Mouse (Mus musculus) erythroid progenitor cell, adult 5-6 weeks (primary cell): Measurements from ENCODE around the gene Dmc1. TPM values are rescaled to one million over a fixed set of nuclear protein-coding genes. Genes with fewer than 3 reads are reported as not detected.

Experiments used
- ATAC-seq: replicated peaks from 2 replicates; pipeline ENCODE4 v1.8.0; 2016; ENCODE audit warnings: moderate number of reproducible peaks, mild to moderate bottlenecking, moderate TSS enrichment, inconsistent platforms; ENCODE audit not compliant: poor library complexity, low FRiP score, severe bottlenecking
- total RNA-seq, 2 experiments: library from RNA; stranded (forward) in 1 of 2; stranded (reverse) in 1 of 2; fragments of 150-400 nt in 1 of 2; fragments of 186-747, 209-891 nt in 1 of 2; gene quantifications; 2 replicates each; pipeline versions ENCODE4 v1.2.3 to v1.2.4; 2015 to 2017; ENCODE audit warnings: low replicate concordance in 2 of 2

The Dmc1 gene
- total RNA-seq, 2 experiments from 2014 or later = not detected

DNA sequence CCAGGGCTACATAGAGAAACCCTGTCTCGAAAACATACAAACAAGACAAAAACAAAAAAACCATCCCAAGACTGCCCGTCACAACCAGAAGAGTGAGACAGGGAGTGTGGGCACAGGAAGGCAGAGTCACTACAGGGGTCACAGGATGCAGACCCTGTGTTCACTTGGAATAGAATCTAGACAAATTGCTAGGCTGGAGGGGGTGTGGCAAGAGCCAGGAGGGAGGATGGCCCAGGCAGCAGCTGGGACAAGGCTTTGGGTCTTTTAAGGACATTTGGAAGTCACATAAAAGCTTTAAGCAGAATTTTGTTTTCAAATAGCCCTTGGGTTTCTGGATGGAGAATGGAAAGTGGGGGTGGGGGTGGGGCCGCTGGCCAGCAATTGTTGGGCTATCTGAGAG is 86.3 kb downstream of the Dmc1 start:
- ATAC-seq = no peak

DNA sequence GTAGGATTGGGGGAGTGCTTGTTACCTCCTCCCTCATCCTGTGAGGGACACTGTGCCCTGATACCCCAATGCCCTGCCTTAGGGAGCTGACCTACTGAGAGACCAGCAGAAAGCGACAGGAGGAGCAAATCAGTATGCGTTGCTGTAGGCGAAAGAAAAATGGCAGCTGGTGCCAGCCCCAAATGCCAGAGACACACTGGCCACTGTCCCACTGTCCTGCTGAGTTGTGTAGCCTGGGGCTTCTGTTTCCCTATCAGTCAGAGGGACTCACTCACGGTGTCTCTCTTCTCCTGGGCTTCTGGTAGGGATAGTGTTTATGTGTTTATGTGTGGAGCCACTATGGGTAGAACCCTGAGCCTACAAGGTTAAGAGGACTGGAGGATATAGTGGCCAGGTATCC is 87.2 kb downstream of the Dmc1 start:
- no peak for ATAC-seq

DNA sequence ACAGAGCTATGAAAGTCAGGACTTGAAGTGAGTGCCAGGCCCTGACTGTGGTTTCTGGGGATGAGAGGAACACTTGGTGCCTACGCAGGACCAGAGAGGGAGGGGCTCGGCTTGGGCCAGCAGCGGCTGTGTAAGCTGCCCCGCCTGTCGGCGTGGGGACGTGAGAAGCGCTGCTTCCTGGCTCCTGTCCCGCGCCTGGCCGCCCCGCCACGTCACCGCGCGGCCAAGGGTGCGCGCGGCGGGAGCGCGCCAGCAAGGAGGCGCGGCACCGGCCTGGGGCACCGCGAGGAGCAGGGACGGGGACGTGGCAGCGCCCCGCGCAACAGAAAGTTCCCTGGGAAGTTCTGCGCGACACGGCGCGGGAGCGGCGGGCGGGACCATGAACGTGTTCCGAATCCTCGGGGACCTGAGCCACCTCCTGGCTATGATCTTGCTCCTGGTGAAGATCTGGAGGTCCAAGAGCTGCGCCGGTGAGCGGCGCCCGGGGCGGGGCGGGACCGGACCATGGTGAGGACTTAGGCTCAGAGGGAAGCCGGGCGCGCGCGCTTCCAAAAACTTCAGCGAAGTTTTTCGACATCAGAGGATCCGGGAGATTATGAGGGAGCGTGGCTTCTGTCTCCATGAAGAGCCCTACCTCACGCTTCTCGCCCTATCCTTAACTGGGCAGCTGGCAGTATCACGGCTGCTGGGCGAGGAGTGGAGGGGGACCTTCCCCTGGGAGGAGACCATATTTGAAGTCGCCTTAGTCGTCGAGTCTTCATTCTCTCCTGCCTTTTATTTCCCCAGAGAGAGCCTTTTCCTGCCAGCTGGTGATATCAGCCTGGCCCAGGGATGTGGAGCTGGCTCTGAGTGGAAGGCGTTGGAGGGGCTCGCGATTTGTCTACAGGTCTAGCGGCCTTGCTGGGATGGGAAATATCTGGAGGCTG is 88.5 kb downstream of the Dmc1 start, which contains the start of gene Kdelr3:
Kdelr3 (plus strand) TSS at position 241 of the 926 bp plus-strand sequence.
- ATAC-seq = no peak

DNA sequence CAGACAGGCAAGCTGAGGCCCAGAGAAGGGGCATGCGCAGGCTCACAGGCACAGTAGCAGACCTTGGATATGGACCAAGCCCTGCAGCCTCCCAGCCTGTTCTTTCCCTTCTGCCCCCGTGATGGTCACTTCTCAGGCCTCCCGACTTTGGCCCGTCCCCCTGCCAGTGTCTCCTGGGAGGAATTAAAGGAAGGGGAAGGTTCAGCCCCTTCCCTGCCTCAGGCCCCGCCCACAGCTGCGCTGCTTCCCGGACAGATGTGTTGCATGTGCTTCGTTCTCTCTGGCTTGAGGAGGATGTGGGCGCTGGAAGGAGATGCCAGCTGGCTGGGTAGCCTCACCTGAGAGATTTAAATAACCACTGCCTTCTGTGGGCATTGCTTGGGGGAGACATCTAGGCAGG is 91.0 kb downstream of the Dmc1 start:
- ATAC-seq = no peak

DNA sequence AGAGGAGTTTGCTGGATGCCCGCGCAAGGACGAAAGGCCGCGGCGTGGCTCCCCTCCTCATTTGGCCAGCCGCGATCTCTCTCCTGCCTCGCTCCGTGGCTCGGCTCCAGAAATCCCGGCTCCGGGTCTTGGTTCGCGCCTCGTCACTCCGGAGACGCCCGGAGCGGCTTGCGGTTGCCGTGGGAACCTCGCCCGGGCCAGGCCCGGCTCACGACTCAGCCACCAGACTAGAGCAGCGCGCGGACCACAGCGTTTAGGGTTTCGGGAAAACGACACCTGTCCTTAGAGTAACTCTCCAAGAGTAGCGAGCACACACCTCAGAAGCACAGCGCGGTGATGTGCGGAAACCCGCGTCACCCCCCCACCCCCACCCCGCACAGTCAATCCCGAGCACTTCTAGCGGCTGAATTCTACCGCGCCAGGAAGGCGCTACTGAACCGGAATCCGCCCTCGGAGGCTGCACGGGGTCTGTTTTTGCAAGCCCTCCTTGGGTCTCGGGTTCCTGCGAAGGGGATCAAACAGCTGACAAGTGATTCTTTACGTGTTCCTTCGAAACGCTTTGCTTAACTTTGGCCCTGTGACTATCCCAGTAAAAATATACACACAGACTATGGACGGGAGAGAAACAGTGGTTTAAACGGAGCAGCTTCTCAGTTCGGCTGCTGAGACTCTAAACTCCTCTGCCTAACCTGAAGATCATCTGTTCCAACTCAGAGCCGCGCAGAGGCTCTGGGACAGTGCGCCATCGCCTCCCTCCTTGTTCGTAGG is 93.2 kb downstream of the Dmc1 start:
- ATAC-seq = 0 out of 2 replicates have a peak, but pooled peaks have one; percentile 29

Other genes starting within 250 kb of the Dmc1 start
- gene Tmem184b, start 201.5 kb downstream of the Dmc1 start, total RNA-seq (2015; ENCODE audit: low replicate concordance) = 0.84 and 3.6 TPM in 2 replicates
- gene Tmem184b, start 201.5 kb downstream of the Dmc1 start, total RNA-seq (2017; ENCODE audit: low replicate concordance) = 0.39 TPM in 1 of 2 replicates, not detected in the other
- 6.8 and 18.9 TPM in 2 replicates for gene Csnk1e, start 149.5 kb downstream of the Dmc1 start, total RNA-seq (2015; ENCODE audit: low replicate concordance)
- gene Csnk1e, start 149.5 kb downstream of the Dmc1 start, total RNA-seq (2017; ENCODE audit: low replicate concordance) = 2.1 and 2.9 TPM in 2 replicates
- not detected in 2 replicates for gene Kcnj4, start 99.9 kb downstream of the Dmc1 start, total RNA-seq (2015; ENCODE audit: low replicate concordance)
- gene Kcnj4, start 99.9 kb downstream of the Dmc1 start, total RNA-seq (2017; ENCODE audit: low replicate concordance) = not detected in 2 replicates
- 1.1 TPM in 1 of 2 replicates, not detected in the other for gene Kdelr3, start 88.7 kb downstream of the Dmc1 start, total RNA-seq (2015; ENCODE audit: low replicate concordance)
- not detected in 2 replicates for gene Kdelr3, start 88.7 kb downstream of the Dmc1 start, total RNA-seq (2017; ENCODE audit: low replicate concordance)
- gene Ddx17, start 58.4 kb downstream of the Dmc1 start, total RNA-seq (2015; ENCODE audit: low replicate concordance) = 117 and 144 TPM in 2 replicates
- gene Ddx17, start 58.4 kb downstream of the Dmc1 start, total RNA-seq (2017; ENCODE audit: low replicate concordance) = 145 and 216 TPM in 2 replicates
- gene Fam227a, start 53.8 kb upstream of the Dmc1 start, total RNA-seq (2015; ENCODE audit: low replicate concordance) = 3.2 TPM in 1 of 2 replicates, not detected in the other
- gene Fam227a, start 53.8 kb upstream of the Dmc1 start, total RNA-seq (2017; ENCODE audit: low replicate concordance) = 4.4 and 8.6 TPM in 2 replicates
- 3.6 and 6.3 TPM in 2 replicates for gene Cby1, start 54.1 kb upstream of the Dmc1 start, total RNA-seq (2015; ENCODE audit: low replicate concordance)
- gene Cby1, start 54.1 kb upstream of the Dmc1 start, total RNA-seq (2017; ENCODE audit: low replicate concordance) = 13.0 and 15.4 TPM in 2 replicates
- gene Tomm22, start 65.8 kb upstream of the Dmc1 start, total RNA-seq (2015; ENCODE audit: low replicate concordance) = 70.8 and 73.9 TPM in 2 replicates
- 54.8 and 62.5 TPM in 2 replicates for gene Tomm22, start 65.8 kb upstream of the Dmc1 start, total RNA-seq (2017; ENCODE audit: low replicate concordance)
- gene Josd1, start 82.8 kb upstream of the Dmc1 start, total RNA-seq (2015; ENCODE audit: low replicate concordance) = 17.7 and 18.4 TPM in 2 replicates
- 17.3 and 27.6 TPM in 2 replicates for gene Josd1, start 82.8 kb upstream of the Dmc1 start, total RNA-seq (2017; ENCODE audit: low replicate concordance)
- 43.6 and 63.1 TPM in 2 replicates for gene Gtpbp1, start 85.7 kb upstream of the Dmc1 start, total RNA-seq (2015; ENCODE audit: low replicate concordance)
- gene Gtpbp1, start 85.7 kb upstream of the Dmc1 start, total RNA-seq (2017; ENCODE audit: low replicate concordance) = 64.1 and 94.1 TPM in 2 replicates
- gene Sun2, start 137.4 kb upstream of the Dmc1 start, total RNA-seq (2015; ENCODE audit: low replicate concordance) = 29.6 and 34.0 TPM in 2 replicates
- 56.9 and 67.4 TPM in 2 replicates for gene Sun2, start 137.4 kb upstream of the Dmc1 start, total RNA-seq (2017; ENCODE audit: low replicate concordance)
- gene Dnal4, start 172.7 kb upstream of the Dmc1 start, total RNA-seq (2015; ENCODE audit: low replicate concordance) = 1.8 TPM in 1 of 2 replicates, not detected in the other
- 0.30 and 1.7 TPM in 2 replicates for gene Dnal4, start 172.7 kb upstream of the Dmc1 start, total RNA-seq (2017; ENCODE audit: low replicate concordance)
- not detected in 2 replicates for gene Nptxr, start 199.7 kb upstream of the Dmc1 start, total RNA-seq (2015; ENCODE audit: low replicate concordance)
- gene Nptxr, start 199.7 kb upstream of the Dmc1 start, total RNA-seq (2017; ENCODE audit: low replicate concordance) = 0.53 TPM in 1 of 2 replicates, not detected in the other
- not detected in 2 replicates for gene Npcd, start 229.1 kb upstream of the Dmc1 start, total RNA-seq (2015; ENCODE audit: low replicate concordance)
- gene Npcd, start 229.1 kb upstream of the Dmc1 start, total RNA-seq (2017; ENCODE audit: low replicate concordance) = not detected in 2 replicates
- 13.8 and 20.2 TPM in 2 replicates for gene Cbx6, start 229.6 kb upstream of the Dmc1 start, total RNA-seq (2015; ENCODE audit: low replicate concordance)
- 21.8 and 38.9 TPM in 2 replicates for gene Cbx6, start 229.6 kb upstream of the Dmc1 start, total RNA-seq (2017; ENCODE audit: low replicate concordance)